Mouse (Mus musculus): Measurements from ENCODE around the gene Mei4. TPM values are rescaled to one million over a fixed set of nuclear protein-coding genes. Genes with fewer than 3 reads are reported as not detected.

Gene Mei4
- 0.65 and 1.4 TPM in 2 replicates for polyA plus RNA-seq (2014; fragmentation: Nextera tagmentation; extraction: Ambion mirVana)

DNA sequence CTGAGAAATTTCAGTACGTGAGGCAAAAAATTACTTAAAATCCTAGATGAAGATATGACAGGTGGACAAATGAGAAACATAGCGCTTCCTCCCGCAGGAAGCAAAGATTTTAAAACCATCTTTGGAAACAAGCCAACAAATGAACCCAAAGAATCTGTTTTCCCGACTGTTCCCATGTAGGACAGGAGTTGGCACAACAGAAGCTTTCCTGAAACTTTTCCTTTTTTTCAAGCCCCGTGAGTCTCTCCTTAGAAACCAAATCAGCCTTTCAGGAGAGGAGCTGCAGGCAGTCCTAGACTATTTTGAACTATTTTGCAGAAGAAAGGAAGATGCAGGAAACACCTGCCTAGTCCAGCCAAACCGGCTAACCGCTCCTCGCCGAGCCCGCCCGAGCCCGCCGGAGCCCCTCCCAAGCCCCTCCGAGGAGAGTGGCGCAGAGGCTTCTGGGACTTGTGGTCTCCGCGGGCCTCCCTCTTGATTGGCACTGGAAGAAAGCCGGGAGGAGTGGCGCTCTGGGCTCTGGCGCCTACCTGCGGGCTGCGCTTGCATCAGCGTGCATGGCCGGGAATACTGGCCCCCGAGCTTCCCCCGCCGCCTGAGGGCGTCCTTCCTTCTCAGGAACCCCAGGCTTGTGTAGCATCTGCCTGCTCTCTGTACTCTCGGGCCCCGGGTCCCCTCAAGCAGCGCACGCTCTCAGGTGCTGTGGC is at the start of gene Mei4:
Gene Mei4, plus strand, starts transcription at position 490 of the 707 bp plus-strand sequence.
- H3K4me3 ChIP-seq (ENCODE audit: low read depth, low read length): peak within 1 kb of the TSS; percentile 42
- H3K36me3 ChIP-seq (ENCODE audit: control insufficient read depth, insufficient read depth, low read length): no peaks in the 10 kb centered on the region
- peak; percentile 100 for ATAC-seq (replicated peaks; ENCODE audit: low FRiP score)
- peaks cover 6% of the 10 kb centered on the region for H3K27me3 ChIP-seq (ENCODE audit: control insufficient read depth, insufficient read depth, low read length)
- H3K9me3 ChIP-seq (ENCODE audit: control insufficient read depth, low read length): no peaks in the 10 kb centered on the region
- H3K9ac ChIP-seq (ENCODE audit: low read length): peak within 1 kb of the TSS; percentile 50; the same call in 1 of the 2 replicates
- no peak within 1 kb of the TSS for H3K27ac ChIP-seq (ENCODE audit: low read depth, low read length)
- peak; percentile 93 for DNase-seq (ENCODE audit: low spot score)
- no peaks in the 10 kb centered on the region for H3K4me1 ChIP-seq (replicated peaks; ENCODE audit: control insufficient read depth, insufficient read depth, low read length)
- WGBS: 2% methylated on average over 32 of the region's 32 CpGs
- peak within 1 kb of the TSS; percentile 61 for H3K4me2 ChIP-seq (ENCODE audit: low read depth, low read length, severe bottlenecking)

DNA sequence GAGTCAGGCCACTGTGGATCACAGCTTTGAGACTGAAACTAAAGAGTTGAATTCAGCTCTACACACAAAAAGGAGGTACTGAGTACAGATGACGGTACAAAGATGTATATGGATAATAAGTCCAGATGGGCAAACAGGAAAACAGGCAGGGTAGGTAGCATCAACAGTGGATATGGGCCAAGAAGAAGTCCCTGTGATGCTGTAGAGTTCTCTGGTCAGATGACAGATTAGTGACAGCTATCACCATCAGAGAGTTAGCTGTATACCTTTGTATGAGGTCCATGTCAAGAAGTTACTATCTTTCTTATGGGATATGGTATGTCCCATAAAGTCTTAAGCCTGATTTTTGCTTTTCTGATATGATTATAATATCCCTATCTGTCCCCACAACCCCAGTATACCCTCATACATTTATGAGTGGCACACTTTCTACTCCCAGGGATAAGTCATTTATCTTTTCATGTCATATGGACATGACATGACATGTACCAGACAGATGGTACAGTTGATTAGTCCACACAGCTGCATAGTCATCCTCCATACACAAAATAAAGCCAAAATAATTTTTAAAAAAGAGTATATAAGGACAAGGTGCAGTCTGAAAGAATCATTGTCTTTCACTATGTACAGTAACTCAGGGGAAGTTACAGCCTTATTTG is 43.6 kb upstream of the Mei4 start:
- no peak overlapping the region for H3K9ac ChIP-seq (ENCODE audit: low read length)
- no peak overlapping the region for H3K4me2 ChIP-seq (ENCODE audit: low read depth, low read length, severe bottlenecking)
- H3K27me3 ChIP-seq (ENCODE audit: control insufficient read depth, insufficient read depth, low read length): no peaks in the 10 kb centered on the region
- no peaks in the 10 kb centered on the region for H3K9me3 ChIP-seq (ENCODE audit: control insufficient read depth, low read length)
- H3K4me1 ChIP-seq (replicated peaks; ENCODE audit: control insufficient read depth, insufficient read depth, low read length): no peaks in the 10 kb centered on the region
- H3K27ac ChIP-seq (ENCODE audit: low read depth, low read length): no peak overlapping the region
- ATAC-seq (replicated peaks; ENCODE audit: low FRiP score) (no peak), DNase-seq (ENCODE audit: low spot score) (no peak)
- 96% methylated on average over 1 of the region's 1 CpGs for WGBS
- H3K4me3 ChIP-seq (ENCODE audit: low read depth, low read length): no peak overlapping the region
- H3K36me3 ChIP-seq (ENCODE audit: control insufficient read depth, insufficient read depth, low read length): no peaks in the 10 kb centered on the region

DNA sequence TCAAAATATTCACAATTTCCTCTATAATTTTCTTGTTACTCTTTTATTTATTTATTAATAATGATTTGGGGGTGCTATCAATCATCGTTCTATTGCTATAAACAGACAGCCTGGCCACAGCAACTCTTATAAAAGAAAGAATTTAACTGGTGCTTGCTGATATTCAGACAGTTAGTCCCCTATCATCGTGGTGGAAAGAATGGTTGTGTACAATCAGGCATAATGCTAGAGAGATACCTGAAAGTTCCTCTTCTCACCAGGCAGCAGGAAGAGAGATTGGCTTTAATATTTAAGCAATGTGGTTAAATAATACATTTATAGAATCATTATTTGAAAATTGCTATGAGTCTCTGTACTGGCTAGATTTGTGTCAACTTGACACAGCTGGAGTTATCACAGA is 35.9 kb upstream of the Mei4 start:
- no peak overlapping the region for H3K9ac ChIP-seq (ENCODE audit: low read length)
- H3K27ac ChIP-seq (ENCODE audit: low read depth, low read length): no peak overlapping the region
- no peaks in the 10 kb centered on the region for H3K36me3 ChIP-seq (ENCODE audit: control insufficient read depth, insufficient read depth, low read length)
- WGBS: 89% methylated on average over 2 of the region's 2 CpGs
- no peak for DNase-seq (ENCODE audit: low spot score)
- no peak overlapping the region for H3K4me3 ChIP-seq (ENCODE audit: low read depth, low read length)
- H3K4me1 ChIP-seq (replicated peaks; ENCODE audit: control insufficient read depth, insufficient read depth, low read length): no peaks in the 10 kb centered on the region
- no peaks in the 10 kb centered on the region for H3K9me3 ChIP-seq (ENCODE audit: control insufficient read depth, low read length)
- no peaks in the 10 kb centered on the region for H3K27me3 ChIP-seq (ENCODE audit: control insufficient read depth, insufficient read depth, low read length)
- H3K4me2 ChIP-seq (ENCODE audit: low read depth, low read length, severe bottlenecking): no peak overlapping the region
- ATAC-seq (replicated peaks; ENCODE audit: low FRiP score): no peak

DNA sequence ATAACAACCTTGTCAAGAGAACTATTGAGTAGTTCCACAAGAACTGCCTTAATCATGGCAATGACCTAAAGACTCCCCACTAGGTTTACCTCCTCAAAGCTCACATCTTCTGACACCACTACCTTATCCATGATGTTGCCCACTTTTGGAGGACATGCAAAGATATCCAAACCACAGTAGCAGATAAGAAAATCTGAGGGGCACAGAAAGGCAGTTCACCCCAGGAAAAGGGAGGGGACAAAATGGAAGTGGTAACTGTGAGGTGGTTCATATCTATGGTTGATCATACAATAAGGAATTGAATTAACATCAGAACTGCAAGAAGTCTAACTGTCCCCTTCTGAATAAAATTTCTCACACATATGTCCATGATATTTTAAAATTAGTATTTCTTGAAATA is 29.4 kb upstream of the Mei4 start:
- DNase-seq (ENCODE audit: low spot score): no peak
- Histone ChIP-seq H3K4me1 (replicated peaks; ENCODE audit: control insufficient read depth, insufficient read depth, low read length) (no peaks in the 10 kb centered on the region), H3K4me3 (ENCODE audit: low read depth, low read length) (no peak overlapping the region), H3K36me3 (ENCODE audit: control insufficient read depth, insufficient read depth, low read length) (no peaks in the 10 kb centered on the region), H3K9me3 (ENCODE audit: control insufficient read depth, low read length) (no peaks in the 10 kb centered on the region), H3K9ac (ENCODE audit: low read length) (no peak overlapping the region), H3K27me3 (ENCODE audit: control insufficient read depth, insufficient read depth, low read length) (no peaks in the 10 kb centered on the region), H3K27ac (ENCODE audit: low read depth, low read length) (no peak overlapping the region), H3K4me2 (ENCODE audit: low read depth, low read length, severe bottlenecking) (no peak overlapping the region)
- no peak for ATAC-seq (replicated peaks; ENCODE audit: low FRiP score)

DNA sequence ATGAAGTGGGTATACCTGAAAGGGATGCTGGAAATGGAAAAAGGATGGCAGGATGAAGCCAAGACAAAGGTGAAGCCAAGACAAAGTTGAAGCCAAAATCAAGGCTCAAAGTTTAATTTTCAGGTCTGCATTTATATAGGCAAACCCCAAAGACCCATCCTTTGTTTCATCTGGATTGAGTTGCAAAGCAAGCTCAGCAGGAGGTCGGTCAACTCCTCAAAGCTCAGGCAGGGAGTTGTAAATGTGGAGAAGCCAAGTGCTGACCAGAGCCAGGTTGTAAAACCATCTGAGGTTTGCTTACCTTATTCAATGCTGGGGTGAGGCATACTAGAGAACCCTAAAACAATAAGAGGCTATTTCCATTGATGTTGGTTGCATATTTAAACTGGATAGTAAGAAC is 4.6 kb upstream of the Mei4 start:
- H3K36me3 ChIP-seq (ENCODE audit: control insufficient read depth, insufficient read depth, low read length): no peaks in the 10 kb centered on the region
- H3K4me2 ChIP-seq (ENCODE audit: low read depth, low read length, severe bottlenecking): no peak overlapping the region
- ATAC-seq (replicated peaks; ENCODE audit: low FRiP score) (no peak), DNase-seq (ENCODE audit: low spot score) (no peak)
- no peak overlapping the region for H3K9ac ChIP-seq (ENCODE audit: low read length)
- peaks cover 6% of the 10 kb centered on the region for H3K27me3 ChIP-seq (ENCODE audit: control insufficient read depth, insufficient read depth, low read length)
- H3K9me3 ChIP-seq (ENCODE audit: control insufficient read depth, low read length): no peaks in the 10 kb centered on the region
- H3K4me3 ChIP-seq (ENCODE audit: low read depth, low read length): no peak overlapping the region
- 31% methylated on average over 1 of the region's 1 CpGs for WGBS
- no peaks in the 10 kb centered on the region for H3K4me1 ChIP-seq (replicated peaks; ENCODE audit: control insufficient read depth, insufficient read depth, low read length)
- no peak overlapping the region for H3K27ac ChIP-seq (ENCODE audit: low read depth, low read length)

DNA sequence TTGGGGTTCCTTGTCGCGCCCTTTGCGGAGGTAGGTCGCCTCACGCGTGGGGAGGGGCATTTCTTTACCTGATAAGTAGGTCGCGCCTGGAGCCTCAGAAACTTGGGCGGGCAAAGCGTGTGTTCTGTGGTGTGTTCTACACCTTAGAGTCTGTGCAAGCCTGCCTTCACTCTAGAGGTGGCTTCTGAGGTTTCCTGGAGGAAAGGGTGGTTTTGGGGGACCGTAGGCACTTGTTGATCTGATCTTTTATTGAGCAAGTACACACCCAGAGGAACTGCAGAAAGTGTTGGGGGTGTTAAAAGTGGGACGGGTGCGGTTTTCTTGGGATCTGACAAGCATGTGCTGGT is 391 bp downstream of the Mei4 start:
- Histone ChIP-seq H3K36me3 (ENCODE audit: control insufficient read depth, insufficient read depth, low read length) (no peaks in the 10 kb centered on the region), H3K27ac (ENCODE audit: low read depth, low read length) (no peak overlapping the region), H3K4me3 (ENCODE audit: low read depth, low read length) (peak overlapping the region; percentile 42), H3K4me2 (ENCODE audit: low read depth, low read length, severe bottlenecking) (peak overlapping the region; percentile 61), H3K9ac (ENCODE audit: low read length) (peak overlapping the region; percentile 50; the same call in 1 of the 2 replicates), H3K27me3 (ENCODE audit: control insufficient read depth, insufficient read depth, low read length) (peaks cover 6% of the 10 kb centered on the region), H3K4me1 (replicated peaks; ENCODE audit: control insufficient read depth, insufficient read depth, low read length) (no peaks in the 10 kb centered on the region), H3K9me3 (ENCODE audit: control insufficient read depth, low read length) (no peaks in the 10 kb centered on the region)
- ATAC-seq (replicated peaks; ENCODE audit: low FRiP score) (no peak; the same call in 1 of the 2 replicates), DNase-seq (ENCODE audit: low spot score) (no peak)
- WGBS: 24% methylated on average over 13 of the region's 13 CpGs

DNA sequence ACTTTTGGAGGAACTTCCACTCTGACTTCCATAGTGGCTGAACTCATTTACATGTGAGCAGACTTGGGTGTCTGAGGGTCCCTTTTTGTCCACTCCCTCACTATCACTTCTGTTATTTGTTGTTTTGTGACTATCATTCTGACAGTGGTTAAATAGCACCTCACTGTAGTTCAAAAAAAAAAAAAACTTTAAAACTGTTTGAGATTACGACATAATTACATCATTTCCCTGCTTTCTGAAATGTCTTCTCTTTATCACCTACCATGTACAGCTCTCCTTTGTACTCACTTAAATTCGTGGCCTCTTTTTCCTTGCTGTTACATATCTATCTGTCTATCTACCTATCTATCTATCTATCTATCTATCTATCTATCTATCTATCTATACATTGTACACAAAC is 2.6 kb downstream of the Mei4 start:
- Histone ChIP-seq H3K27me3 (ENCODE audit: control insufficient read depth, insufficient read depth, low read length) (peaks cover 6% of the 10 kb centered on the region), H3K4me1 (replicated peaks; ENCODE audit: control insufficient read depth, insufficient read depth, low read length) (no peaks in the 10 kb centered on the region), H3K4me2 (ENCODE audit: low read depth, low read length, severe bottlenecking) (no peak overlapping the region), H3K9ac (ENCODE audit: low read length) (no peak overlapping the region), H3K36me3 (ENCODE audit: control insufficient read depth, insufficient read depth, low read length) (no peaks in the 10 kb centered on the region; the same call in 1 of the 2 replicates), H3K4me3 (ENCODE audit: low read depth, low read length) (no peak overlapping the region), H3K27ac (ENCODE audit: low read depth, low read length) (no peak overlapping the region), H3K9me3 (ENCODE audit: control insufficient read depth, low read length) (no peaks in the 10 kb centered on the region)
- ATAC-seq (replicated peaks; ENCODE audit: low FRiP score) (no peak), DNase-seq (ENCODE audit: low spot score) (no peak)
- WGBS: 77% methylated on average over 2 of the region's 2 CpGs

DNA sequence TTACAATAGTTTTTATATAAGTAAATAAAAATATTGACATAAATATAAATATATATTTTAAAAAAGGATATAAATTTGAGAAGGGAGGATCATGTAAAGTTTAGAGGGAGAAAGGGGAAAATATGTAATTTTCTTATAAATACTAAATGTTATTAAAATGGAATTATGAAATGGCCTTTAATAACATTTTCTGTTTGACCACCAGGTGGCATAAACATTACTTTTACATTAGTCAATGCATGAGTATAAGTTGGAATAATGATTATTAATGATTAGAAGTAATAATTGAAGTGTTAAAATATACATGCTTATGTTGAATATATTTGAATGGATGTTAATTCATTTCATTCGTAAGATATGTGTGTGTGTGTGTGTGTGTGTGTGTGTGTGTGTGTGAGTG is 58.0 kb downstream of the Mei4 start:
- Histone ChIP-seq H3K27ac (ENCODE audit: low read depth, low read length) (no peak overlapping the region), H3K4me2 (ENCODE audit: low read depth, low read length, severe bottlenecking) (no peak overlapping the region), H3K36me3 (ENCODE audit: control insufficient read depth, insufficient read depth, low read length) (no peaks in the 10 kb centered on the region), H3K9ac (ENCODE audit: low read length) (no peak overlapping the region), H3K4me1 (replicated peaks; ENCODE audit: control insufficient read depth, insufficient read depth, low read length) (no peaks in the 10 kb centered on the region), H3K27me3 (ENCODE audit: control insufficient read depth, insufficient read depth, low read length) (no peaks in the 10 kb centered on the region), H3K4me3 (ENCODE audit: low read depth, low read length) (no peak overlapping the region), H3K9me3 (ENCODE audit: control insufficient read depth, low read length) (no peaks in the 10 kb centered on the region)
- no peak for DNase-seq (ENCODE audit: low spot score)
- no peak for ATAC-seq (replicated peaks; ENCODE audit: low FRiP score)
- WGBS: 90% methylated on average over 1 of the region's 1 CpGs

DNA sequence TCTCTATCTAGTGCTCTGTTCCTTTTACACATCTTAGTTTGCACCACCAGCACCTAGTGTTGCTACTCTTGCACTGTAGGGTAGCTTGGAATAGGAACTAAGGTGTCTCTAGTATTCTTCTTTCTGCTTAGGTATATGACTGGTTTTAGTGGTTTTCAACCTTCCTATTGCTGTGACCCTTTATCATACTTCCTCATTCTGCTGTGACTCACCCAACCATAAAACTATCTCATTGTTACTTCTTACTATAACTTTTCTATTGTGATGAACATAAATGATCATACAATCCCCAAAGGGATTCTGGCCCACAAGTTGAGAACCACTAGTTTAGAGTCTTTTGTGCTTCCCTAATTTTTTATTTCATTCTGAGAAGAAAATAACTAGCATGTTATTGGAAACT is 61.3 kb downstream of the Mei4 start:
- Histone ChIP-seq H3K4me3 (ENCODE audit: low read depth, low read length) (no peak overlapping the region), H3K27ac (ENCODE audit: low read depth, low read length) (no peak overlapping the region), H3K4me1 (replicated peaks; ENCODE audit: control insufficient read depth, insufficient read depth, low read length) (no peaks in the 10 kb centered on the region), H3K9me3 (ENCODE audit: control insufficient read depth, low read length) (no peaks in the 10 kb centered on the region), H3K36me3 (ENCODE audit: control insufficient read depth, insufficient read depth, low read length) (no peaks in the 10 kb centered on the region), H3K9ac (ENCODE audit: low read length) (no peak overlapping the region), H3K27me3 (ENCODE audit: control insufficient read depth, insufficient read depth, low read length) (no peaks in the 10 kb centered on the region), H3K4me2 (ENCODE audit: low read depth, low read length, severe bottlenecking) (no peak overlapping the region)
- ATAC-seq (replicated peaks; ENCODE audit: low FRiP score) (no peak), DNase-seq (ENCODE audit: low spot score) (no peak)
